Mouse (Mus musculus) heart, adult 9 months (tissue): ENCODE results near the gene Rbm33.

Experiments
- DNase-seq, 2 experiments: peaks; one replicate each; pipeline ENCODE4 v3.0.0; 2022; ENCODE audit warnings: low spot score in 2 of 2

The Rbm33 gene

GRCm38 (mm10) chr5:28412006-28412685, 95.2 kb downstream of the Rbm33 start:
- no peak for DNase-seq

- no peak for DNase-seq
These were observed 96.6 kb downstream of the Rbm33 start for GRCm38 (mm10) chr5:28413533-28413932.

GRCm38 (mm10) chr5:28414076-28414475, 97.2 kb downstream of the Rbm33 start:
- DNase-seq = no peak

- DNase-seq = no peak
These were observed 99.1 kb downstream of the Rbm33 start for GRCm38 (mm10) chr5:28416029-28416428.

- no peak for DNase-seq
These were observed 101.8 kb downstream of the Rbm33 start for GRCm38 (mm10) chr5:28418734-28419133.

- no peak for DNase-seq
These were observed 102.8 kb downstream of the Rbm33 start for GRCm38 (mm10) chr5:28419640-28420265.

- DNase-seq = no peak
These were observed 106.9 kb downstream of the Rbm33 start for GRCm38 (mm10) chr5:28423781-28424180.

- no peak for DNase-seq
These were observed 109.0 kb downstream of the Rbm33 start for GRCm38 (mm10) chr5:28425926-28426325.

GRCm38 (mm10) chr5:28450126-28450890, 133.4 kb downstream of the Rbm33 start:
- no peak for DNase-seq

- peak; percentile 20 to 56 for DNase-seq
These were observed 134.2 kb downstream of the Rbm33 start for GRCm38 (mm10) chr5:28451053-28451638.

- no peak for DNase-seq
These were observed 136.2 kb downstream of the Rbm33 start for GRCm38 (mm10) chr5:28453086-28453485.

- no peak for DNase-seq
These were observed 136.6 kb downstream of the Rbm33 start for GRCm38 (mm10) chr5:28453523-28453922.

- no peak for DNase-seq
These were observed 137.6 kb downstream of the Rbm33 start for GRCm38 (mm10) chr5:28454546-28454945.

- no peak for DNase-seq
These were observed 138.8 kb downstream of the Rbm33 start for GRCm38 (mm10) chr5:28455721-28456120.

GRCm38 (mm10) chr5:28456366-28456765, 139.4 kb downstream of the Rbm33 start:
- DNase-seq = no peak

- DNase-seq = no peak
These were observed 141.2 kb downstream of the Rbm33 start for GRCm38 (mm10) chr5:28457921-28458641.

- no peak for DNase-seq
These were observed 141.9 kb downstream of the Rbm33 start for GRCm38 (mm10) chr5:28458821-28459240.

GRCm38 (mm10) chr5:28459456-28460225, 142.7 kb downstream of the Rbm33 start:
- DNase-seq = no peak

- no peak for DNase-seq
These were observed 143.8 kb downstream of the Rbm33 start for GRCm38 (mm10) chr5:28460556-28461350.

- no peak for DNase-seq
These were observed 144.5 kb downstream of the Rbm33 start for GRCm38 (mm10) chr5:28461376-28461775.
